Mouse (Mus musculus) myocyte (in vitro differentiated cells): ENCODE data around the gene Aebp2. TPM values are rescaled to one million over a fixed set of nuclear protein-coding genes. Genes with fewer than 3 reads are reported as not detected.
"Not testable (repeated sequence)": the region's sequence is repeated elsewhere in the genome, so short reads cannot be mapped to it uniquely, and the experiment has no call there.

Experiments
- H3K27me3 ChIP-seq: one replicate; pipeline ENCODE4 v1.6.1; 2011; ENCODE audit not compliant: control insufficient read depth, insufficient read depth, insufficient read length
- H3K36me3 ChIP-seq: one replicate; pipeline ENCODE4 v1.6.1; 2011; ENCODE audit not compliant: control insufficient read depth, insufficient read depth
- H3K4me2 ChIP-seq: one replicate; pipeline ENCODE4 v1.6.1; 2011; ENCODE audit warnings: low read depth, control low read depth
- H3K4me3 ChIP-seq: one replicate; pipeline ENCODE4 v1.5.1; 2011; ENCODE audit warnings: mild to moderate bottlenecking, control low read depth, moderate library complexity
- H3K79me2 ChIP-seq: one replicate; pipeline ENCODE4 v1.6.1; 2011; ENCODE audit not compliant: control insufficient read depth, insufficient read depth
- H3ac ChIP-seq: one replicate; pipeline ENCODE4 v1.6.1; 2011; ENCODE audit not compliant: control insufficient read depth, insufficient read length
- CEBPB ChIP-seq: IDR thresholded peaks from 2 replicates; pipeline ENCODE4 v1.6.1; 2011; ENCODE audit warnings: mild to moderate bottlenecking, moderate library complexity; ENCODE audit not compliant: poor library complexity, insufficient read depth, severe bottlenecking
- E2F4 ChIP-seq: IDR thresholded peaks from one replicate; pipeline ENCODE4 v1.6.1; 2011; ENCODE audit warnings: mild to moderate bottlenecking, control low read depth, moderate library complexity; ENCODE audit not compliant: insufficient read depth
- MAX ChIP-seq: IDR thresholded peaks from one replicate; pipeline ENCODE4 v1.6.1; 2011; ENCODE audit warnings: low read depth, mild to moderate bottlenecking, control low read depth
- MYOD1 ChIP-seq, 3 experiments: IDR thresholded peaks; one replicate each; pipeline ENCODE4 v1.6.1; 2011; ENCODE audit warnings: control low read depth in 2 of 3, low read depth in 2 of 3, mild to moderate bottlenecking in 2 of 3, moderate library complexity in 1 of 3; ENCODE audit not compliant: insufficient read length in 2 of 3, control insufficient read depth in 1 of 3
- MYOG ChIP-seq, 3 experiments: IDR thresholded peaks; one replicate each; pipeline ENCODE4 v1.6.1; 2011; ENCODE audit warnings: control low read depth in 2 of 3, low read depth in 2 of 3, mild to moderate bottlenecking in 2 of 3; ENCODE audit not compliant: insufficient read length in 2 of 3, control insufficient read depth in 1 of 3, insufficient read depth in 1 of 3
- POLR2A ChIP-seq: IDR thresholded peaks from one replicate; pipeline ENCODE4 v1.6.1; 2011; ENCODE audit warnings: low read depth, mild to moderate bottlenecking, control low read depth, moderate library complexity; ENCODE audit not compliant: insufficient read length
- POLR2AphosphoS2 ChIP-seq: IDR thresholded peaks from one replicate; pipeline ENCODE4 v1.6.1; 2011; ENCODE audit warnings: low read depth, control low read depth; ENCODE audit not compliant: insufficient read length
- REST ChIP-seq: IDR thresholded peaks from one replicate; pipeline ENCODE4 v1.6.1; 2011; ENCODE audit warnings: mild to moderate bottlenecking, control low read depth, moderate library complexity; ENCODE audit not compliant: insufficient read depth, insufficient read length
- SRF ChIP-seq: IDR thresholded peaks from one replicate; pipeline ENCODE4 v1.6.1; 2011; ENCODE audit warnings: low read depth; ENCODE audit not compliant: control insufficient read depth, insufficient read length
- TCF12 ChIP-seq: IDR thresholded peaks from one replicate; pipeline ENCODE4 v1.6.1; 2011; ENCODE audit warnings: mild to moderate bottlenecking, control low read depth; ENCODE audit not compliant: poor library complexity, insufficient read depth, severe bottlenecking
- TCF3 ChIP-seq: IDR thresholded peaks from one replicate; pipeline ENCODE4 v1.6.1; 2011; ENCODE audit warnings: low read depth, control low read depth; ENCODE audit not compliant: insufficient read length
- USF1 ChIP-seq: IDR thresholded peaks from one replicate; pipeline ENCODE4 v1.6.1; 2011; ENCODE audit warnings: low read depth, mild to moderate bottlenecking, control low read depth, moderate library complexity
- polyA plus RNA-seq: library from polyadenylated mRNA; unstranded; fragments of >200 nt; fragmentation: generic; extraction: Trizol; gene quantifications from one replicate; pipeline ENCODE4 v1.2.1, GENCODE M21; 2012; ENCODE audit warnings: missing spikeins

The Aebp2 gene
- polyA plus RNA-seq, 1 experiment = 18.7 TPM

GRCm38 (mm10) chr6:140603228-140603944 is 19.1 kb upstream of the Aebp2 start:
- no peak overlapping the region for H3K4me2 ChIP-seq
- no peaks in the 10 kb centered on the region for H3K79me2 ChIP-seq
- no peak overlapping the region for H3ac ChIP-seq
- no peaks in the 10 kb centered on the region for H3K36me3 ChIP-seq
- H3K27me3 ChIP-seq = no peaks in the 10 kb centered on the region
- TF ChIP-seq USF1 (no peak), TCF3 (no peak), POLR2A (no peak), E2F4 (no peak), CEBPB (no peak), TCF12 (no peak), REST (no peak), MYOG (IDR thresholded peaks at IDR 0.05; ENCODE audit: control insufficient read depth in 1 of 3, insufficient read depth in 1 of 3, insufficient read length in 2 of 3, low read depth in 2 of 3) (no peak), MAX (no peak), SRF (no peak), POLR2AphosphoS2 (no peak), MYOD1 (IDR thresholded peaks at IDR 0.05; ENCODE audit: control insufficient read depth in 1 of 3, insufficient read length in 2 of 3, low read depth in 2 of 3) (no peak)
- H3K4me3 ChIP-seq = no peak overlapping the region

GRCm38 (mm10) chr6:140605173-140605572 is 17.3 kb upstream of the Aebp2 start:
- not testable (repeated sequence) for H3ac ChIP-seq, H3K4me3 ChIP-seq, H3K27me3 ChIP-seq, H3K79me2 ChIP-seq, H3K4me2 ChIP-seq, H3K36me3 ChIP-seq

- Histone ChIP-seq H3K79me2 (no peaks in the 10 kb centered on the region), H3K4me2 (no peak overlapping the region), H3K4me3 (no peak overlapping the region), H3K27me3 (no peaks in the 10 kb centered on the region), H3ac (no peak overlapping the region), H3K36me3 (no peaks in the 10 kb centered on the region)
- no peak for TF ChIP-seq MYOG (IDR thresholded peaks at IDR 0.05; ENCODE audit: control insufficient read depth in 1 of 3, insufficient read depth in 1 of 3, insufficient read length in 2 of 3, low read depth in 2 of 3)
- no peak for TF ChIP-seq MAX
- TF ChIP-seq CEBPB = no peak
- no peak for TF ChIP-seq POLR2AphosphoS2
- no peak for TF ChIP-seq MYOD1 (IDR thresholded peaks at IDR 0.05; ENCODE audit: control insufficient read depth in 1 of 3, insufficient read length in 2 of 3, low read depth in 2 of 3)
- TF ChIP-seq SRF = no peak
Measured at GRCm38 (mm10) chr6:140605732-140606131, 16.7 kb upstream of the Aebp2 start.

- Histone ChIP-seq H3K4me2 (no peak overlapping the region), H3ac (no peak overlapping the region), H3K4me3 (no peak overlapping the region), H3K79me2 (no peaks in the 10 kb centered on the region), H3K27me3 (no peaks in the 10 kb centered on the region), H3K36me3 (no peaks in the 10 kb centered on the region)
- TF ChIP-seq USF1 (no peak), E2F4 (no peak), SRF (no peak), REST (no peak), MAX (no peak), CEBPB (no peak), MYOD1 (IDR thresholded peaks at IDR 0.05; ENCODE audit: control insufficient read depth in 1 of 3, insufficient read length in 2 of 3, low read depth in 2 of 3) (no peak), POLR2A (no peak), TCF12 (no peak), TCF3 (no peak), POLR2AphosphoS2 (no peak), MYOG (IDR thresholded peaks at IDR 0.05; ENCODE audit: control insufficient read depth in 1 of 3, insufficient read depth in 1 of 3, insufficient read length in 2 of 3, low read depth in 2 of 3) (no peak)
Measured at GRCm38 (mm10) chr6:140606534-140606933, 15.9 kb upstream of the Aebp2 start.

- H3K27me3 ChIP-seq = no peaks in the 10 kb centered on the region
- no peak overlapping the region for H3ac ChIP-seq
- no peak overlapping the region for H3K4me3 ChIP-seq
- TF ChIP-seq TCF12 (no peak), REST (no peak), MYOD1 (IDR thresholded peaks at IDR 0.05; ENCODE audit: control insufficient read depth in 1 of 3, insufficient read length in 2 of 3, low read depth in 2 of 3) (no peak), POLR2AphosphoS2 (no peak), E2F4 (no peak), MAX (no peak), CEBPB (no peak), POLR2A (no peak), MYOG (IDR thresholded peaks at IDR 0.05; ENCODE audit: control insufficient read depth in 1 of 3, insufficient read depth in 1 of 3, insufficient read length in 2 of 3, low read depth in 2 of 3) (no peak), SRF (no peak), USF1 (no peak), TCF3 (no peak)
- H3K79me2 ChIP-seq = no peaks in the 10 kb centered on the region
- no peaks in the 10 kb centered on the region for H3K36me3 ChIP-seq
- no peak overlapping the region for H3K4me2 ChIP-seq
Measured at GRCm38 (mm10) chr6:140608666-140609065, 13.8 kb upstream of the Aebp2 start.
